Mouse (Mus musculus) olfactory bulb, adult 2 months (tissue): ENCODE results near the gene Akap7. TPM values are rescaled to one million over a fixed set of nuclear protein-coding genes. Genes with fewer than 3 reads are reported as not detected.

Experiments used
- H3K27ac ChIP-seq: fragments of 200-500 bp; 2 replicates; pipeline ENCODE4 v1.5.1; 2012; ENCODE audit warnings: low read depth, low read length; ENCODE audit not compliant: insufficient read depth
- H3K4me1 ChIP-seq: fragments of 200-500 bp; 2 replicates; pipeline ENCODE4 v1.6.1; 2012; ENCODE audit warnings: low read length; ENCODE audit not compliant: control insufficient read depth, insufficient read depth
- H3K4me3 ChIP-seq: fragments of 200-500 bp; 2 replicates; pipeline ENCODE4 v1.5.1; 2012; ENCODE audit warnings: mild to moderate bottlenecking, low read depth, low read length, moderate library complexity; ENCODE audit not compliant: insufficient read depth
- CTCF ChIP-seq: fragments of 200-500 bp; IDR thresholded peaks from 2 replicates; pipeline ENCODE4 v1.5.1; 2012; ENCODE audit warnings: low read depth, mild to moderate bottlenecking, low read length, moderate library complexity; ENCODE audit not compliant: insufficient read depth
- POLR2A ChIP-seq: fragments of 200-500 bp; IDR thresholded peaks from 2 replicates; pipeline ENCODE4 v1.6.1; 2012; ENCODE audit warnings: mild to moderate bottlenecking, low read depth, low read length, moderate library complexity; ENCODE audit not compliant: insufficient read depth
- WGBS: fragments of 180-500 bp; shearing (Covaris S2); methylation state at CpG from one replicate; pipeline ENCODE4 v1.1.7; 2018; 5-methylcytosine and 5-hydroxymethylcytosine counted together
- polyA plus RNA-seq: library from polyadenylated mRNA; stranded (reverse); fragments of >200 nt; gene quantifications from 2 replicates; pipeline ENCODE4 v1.2.4, GENCODE M21; 2012; ENCODE audit warnings: low replicate concordance; ENCODE audit not compliant: missing spikeins, insufficient read depth, insufficient read length

Akap7 gene
- polyA plus RNA-seq: not detected in 2 replicates

DNA sequence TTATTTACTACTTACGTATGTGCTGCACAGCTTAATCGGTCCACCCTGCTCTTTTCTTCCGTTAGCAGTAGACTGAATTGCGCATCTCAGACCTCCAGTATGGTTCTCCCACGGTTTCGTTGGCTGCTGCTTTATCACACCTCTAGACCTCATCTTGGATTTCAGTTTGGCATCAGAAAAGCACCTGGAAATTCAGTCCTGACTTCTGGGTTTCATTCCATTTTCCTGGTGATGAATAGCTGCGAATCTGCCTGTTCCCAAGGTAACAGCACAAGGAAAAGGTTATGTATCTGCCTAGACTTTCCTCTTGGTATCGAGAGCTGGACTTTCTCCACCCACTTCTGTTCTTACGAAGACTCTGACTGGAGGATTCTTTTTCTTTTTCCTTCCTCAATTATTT is at the start of gene Akap7:
TSS of gene Akap7 (minus strand) at position 101 of the 400 bp plus-strand sequence.
- Histone ChIP-seq H3K4me1 (no peaks in the 10 kb centered on the region), H3K4me3 (no peak within 1 kb of the TSS), H3K27ac (no peak within 1 kb of the TSS)
- no peak for TF ChIP-seq CTCF
- no peak for TF ChIP-seq POLR2A
- 97% methylated on average over 9 of the region's 9 CpGs for WGBS

DNA sequence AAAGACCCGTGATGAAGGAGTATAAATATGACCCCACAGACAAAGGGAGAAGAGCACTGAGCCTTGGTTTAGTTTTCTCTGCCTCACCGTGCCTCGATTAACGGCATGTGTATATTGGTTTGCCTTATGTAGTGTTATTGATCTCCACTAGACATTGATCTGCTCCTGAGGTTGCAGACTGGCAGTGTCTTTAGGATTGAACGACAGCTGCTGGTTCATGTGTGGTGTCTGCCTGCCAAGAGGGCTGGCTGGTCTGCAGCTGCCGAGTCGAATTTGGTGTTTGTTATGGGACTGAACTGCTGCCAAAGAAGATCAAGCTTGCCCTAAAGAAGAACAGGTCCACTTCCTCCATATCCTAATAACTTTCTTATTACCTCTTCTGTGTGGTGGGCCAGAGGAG is 46.7 kb upstream of the Akap7 start:
- 71% methylated on average over 7 of the region's 7 CpGs for WGBS
- no peak for TF ChIP-seq CTCF
- no peak for TF ChIP-seq POLR2A
- Histone ChIP-seq H3K4me3 (no peak overlapping the region), H3K27ac (no peak overlapping the region), H3K4me1 (no peaks in the 10 kb centered on the region)

DNA sequence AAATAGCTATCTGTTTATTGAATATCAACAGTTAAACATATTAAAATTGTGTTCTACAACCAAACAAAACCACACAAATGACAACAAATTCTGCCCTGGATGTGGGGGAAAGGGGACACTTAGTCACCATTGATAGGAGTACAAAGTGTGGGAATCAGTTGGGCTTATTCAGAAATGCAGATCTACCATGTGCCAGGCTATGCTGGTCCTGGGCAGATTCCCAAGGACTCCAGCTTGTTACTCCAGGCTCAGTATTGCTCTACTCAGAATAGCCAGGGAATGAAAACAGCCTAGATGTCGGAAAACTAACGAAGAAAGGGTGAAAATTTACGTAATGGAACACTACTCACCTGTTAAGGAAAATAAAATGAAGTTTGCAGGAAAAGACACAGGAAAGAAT is 46.3 kb upstream of the Akap7 start:
- Histone ChIP-seq H3K27ac (no peak overlapping the region), H3K4me3 (no peak overlapping the region), H3K4me1 (no peaks in the 10 kb centered on the region)
- 64% methylated on average over 3 of the region's 3 CpGs for WGBS
- no peak for TF ChIP-seq POLR2A
- no peak for TF ChIP-seq CTCF

DNA sequence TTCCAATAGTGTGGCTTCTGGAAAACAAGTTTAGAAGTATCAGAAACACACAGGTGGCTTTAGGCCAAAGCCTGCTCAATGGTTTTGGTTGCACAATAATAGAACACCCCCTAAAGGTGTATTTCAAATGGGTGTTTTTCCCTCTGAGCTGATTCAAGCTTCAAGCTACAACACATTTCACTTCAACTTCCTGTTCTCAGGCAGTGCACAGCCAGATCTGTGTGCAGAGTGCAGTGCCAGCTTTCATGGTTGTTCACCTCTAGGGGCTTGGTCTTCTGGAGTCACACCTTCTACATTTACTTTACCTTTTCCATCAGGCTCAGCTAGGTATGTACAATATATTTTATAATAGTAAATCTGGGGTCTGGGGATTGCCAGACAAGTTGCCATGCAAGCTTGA is 35.1 kb upstream of the Akap7 start:
- no peak for TF ChIP-seq CTCF
- no peak for TF ChIP-seq POLR2A
- no peaks in the 10 kb centered on the region for H3K4me1 ChIP-seq

GRCm38 (mm10) chr10:25340675-25341074 is 33.0 kb upstream of the Akap7 start:
- no peak overlapping the region for H3K27ac ChIP-seq
- H3K4me3 ChIP-seq: no peak overlapping the region
- TF ChIP-seq POLR2A (no peak), CTCF (no peak)
- no peaks in the 10 kb centered on the region for H3K4me1 ChIP-seq
- WGBS: 97% methylated on average over 5 of the region's 5 CpGs

More for the DNA sequence above, 35.1 kb upstream of the Akap7 start:
- Histone ChIP-seq H3K4me3 (no peak overlapping the region), H3K27ac (no peak overlapping the region)

GRCm38 (mm10) chr10:25333390-25334079 is 25.9 kb upstream of the Akap7 start:
- WGBS: 88% methylated on average over 4 of the region's 4 CpGs
- no peak for TF ChIP-seq POLR2A
- TF ChIP-seq CTCF: no peak
- no peaks in the 10 kb centered on the region for H3K4me1 ChIP-seq
- no peak overlapping the region for H3K4me3 ChIP-seq
- H3K27ac ChIP-seq: no peak overlapping the region

DNA sequence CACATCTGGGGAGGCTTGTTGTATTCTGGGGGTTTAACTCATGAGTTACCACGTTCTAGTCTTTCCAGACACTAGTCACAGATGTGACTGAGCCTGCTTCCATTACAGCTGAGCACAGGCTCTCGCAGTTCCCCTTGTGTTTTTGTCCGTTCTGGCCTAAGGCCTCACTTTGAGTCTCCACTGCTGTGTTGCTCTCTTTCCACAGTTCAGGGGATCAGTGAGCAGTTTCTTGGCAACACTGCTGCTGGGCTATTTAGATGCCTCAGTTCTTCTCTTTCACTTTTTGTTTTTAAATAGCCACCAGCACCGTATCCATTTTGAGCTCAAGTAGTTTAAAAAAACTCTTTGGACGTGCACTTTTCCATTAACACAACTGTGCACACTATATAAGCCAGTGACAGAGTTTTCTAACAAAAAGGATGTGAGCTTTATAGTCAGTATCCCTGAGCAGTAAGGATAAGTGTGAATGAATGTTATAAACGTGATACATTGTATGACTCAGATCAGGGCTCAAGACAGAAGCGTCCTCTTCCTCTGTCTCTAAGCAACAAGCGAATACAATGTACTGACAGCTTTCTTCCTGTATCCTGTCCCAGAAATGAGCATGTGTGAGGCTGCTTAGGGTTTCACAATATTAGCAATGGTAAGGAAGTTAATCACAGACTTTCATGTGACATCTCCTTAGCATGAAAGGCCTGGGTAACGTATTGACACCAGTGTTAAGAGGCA is 23.8 kb upstream of the Akap7 start:
- no peaks in the 10 kb centered on the region for H3K4me1 ChIP-seq
- TF ChIP-seq POLR2A (no peak), CTCF (no peak)
- H3K4me3 ChIP-seq: no peak overlapping the region
- H3K27ac ChIP-seq: no peak overlapping the region
- WGBS: 57% methylated on average over 9 of the region's 9 CpGs

DNA sequence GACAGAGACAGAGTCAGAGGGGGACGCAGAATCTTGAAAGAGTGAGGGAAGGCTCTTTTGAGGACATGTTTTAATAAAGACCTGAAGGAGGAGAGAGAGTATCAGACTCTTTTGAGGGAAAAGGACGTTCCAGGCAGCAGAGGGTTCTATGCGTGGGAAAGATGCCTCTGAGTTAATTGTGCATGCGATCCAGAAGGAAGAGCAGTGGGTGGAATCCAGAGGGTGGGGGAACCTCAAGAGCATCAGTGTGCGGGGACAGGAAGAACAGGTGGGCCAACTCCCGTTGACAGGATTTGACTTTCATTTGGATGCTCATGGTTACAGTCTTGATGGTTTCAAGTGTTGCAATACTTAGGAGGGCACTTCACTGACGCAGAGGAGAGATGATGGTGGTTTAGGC is 22.4 kb upstream of the Akap7 start:
- H3K4me3 ChIP-seq: no peak overlapping the region
- TF ChIP-seq CTCF: no peak
- TF ChIP-seq POLR2A: no peak
- H3K4me1 ChIP-seq: no peaks in the 10 kb centered on the region
- H3K27ac ChIP-seq: no peak overlapping the region
- 92% methylated on average over 7 of the region's 7 CpGs for WGBS

DNA sequence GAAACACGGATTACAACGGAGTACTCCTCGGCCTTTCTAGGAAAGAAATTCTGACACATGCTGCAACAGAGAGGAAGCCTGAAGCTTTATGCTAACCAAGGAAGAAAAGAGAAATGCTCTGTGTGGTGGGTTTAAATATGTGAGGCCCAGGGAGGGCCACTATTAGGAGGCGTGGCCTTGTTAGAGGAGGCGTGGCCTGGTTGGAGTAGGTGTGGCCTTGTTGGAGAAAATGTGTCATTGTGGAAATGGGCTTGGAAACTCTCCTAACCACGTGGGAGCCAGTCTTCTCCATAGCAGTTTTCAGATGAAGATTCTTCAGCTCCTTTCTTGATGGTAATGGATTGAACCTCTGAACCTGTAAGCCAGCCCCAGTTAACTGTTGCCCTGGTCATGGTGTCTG is 19.8 kb upstream of the Akap7 start:
- 85% methylated on average over 6 of the region's 6 CpGs for WGBS
- no peak overlapping the region for H3K27ac ChIP-seq
- no peak overlapping the region for H3K4me3 ChIP-seq
- H3K4me1 ChIP-seq: no peaks in the 10 kb centered on the region
- no peak for TF ChIP-seq POLR2A
- TF ChIP-seq CTCF: no peak

GRCm38 (mm10) chr10:25325690-25326089 is 18.0 kb upstream of the Akap7 start:
- Histone ChIP-seq H3K4me1 (no peaks in the 10 kb centered on the region), H3K4me3 (no peak overlapping the region), H3K27ac (no peak overlapping the region)
- no peak for TF ChIP-seq POLR2A
- no peak for TF ChIP-seq CTCF
- 58% methylated on average over 4 of the region's 4 CpGs for whole genome bisulfite sequencing
